Mouse (Mus musculus): ENCODE measurements around the gene Gbx2. TPM values are rescaled to one million over a fixed set of nuclear protein-coding genes. Genes with fewer than 3 reads are reported as not detected.

The Gbx2 gene
- polyA plus RNA-seq, 1 experiment: not detected

DNA sequence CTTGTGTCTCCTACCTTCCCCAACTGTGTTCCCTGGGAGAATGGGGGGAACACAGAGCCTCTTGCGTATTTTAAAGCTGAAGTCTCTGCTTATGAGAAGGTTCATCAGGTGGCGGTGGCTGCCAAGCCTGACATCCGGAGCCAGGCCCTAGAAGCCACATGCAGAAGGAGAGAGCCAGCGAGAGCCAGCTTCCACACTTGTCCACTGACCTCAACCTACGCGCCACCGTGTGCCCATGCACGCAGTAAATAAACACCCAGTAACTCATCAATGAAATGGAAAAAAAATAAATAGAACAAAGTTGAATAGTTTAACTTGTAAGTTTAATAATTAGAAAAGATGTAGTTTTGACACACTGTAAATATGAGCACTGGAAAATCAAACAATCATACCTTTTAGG lies 21.2 kb downstream of the Gbx2 start:
- no peak overlapping the region for H3K27ac ChIP-seq (ENCODE audit: control insufficient read depth, insufficient read depth, low read depth, low read length)
- no peak for TF ChIP-seq POLR2A (IDR thresholded peaks at IDR 0.05; ENCODE audit: control insufficient read depth, low read depth, low read length)
- no peak for TF ChIP-seq CTCF (IDR thresholded peaks at IDR 0.05; ENCODE audit: control insufficient read depth, insufficient read depth, insufficient replicate concordance, low read depth, low read length)
- no peaks in the 10 kb centered on the region for H3K4me1 ChIP-seq (ENCODE audit: control insufficient read depth, insufficient read depth, low read length)
- no peaks in the 10 kb centered on the region for H3K27me3 ChIP-seq (ENCODE audit: control insufficient read depth, insufficient read depth, low read length)
- H3K4me3 ChIP-seq (ENCODE audit: control insufficient read depth, low read depth, low read length): no peak overlapping the region
- H3K36me3 ChIP-seq (ENCODE audit: control insufficient read depth, insufficient read depth, low read length): no peaks in the 10 kb centered on the region

DNA sequence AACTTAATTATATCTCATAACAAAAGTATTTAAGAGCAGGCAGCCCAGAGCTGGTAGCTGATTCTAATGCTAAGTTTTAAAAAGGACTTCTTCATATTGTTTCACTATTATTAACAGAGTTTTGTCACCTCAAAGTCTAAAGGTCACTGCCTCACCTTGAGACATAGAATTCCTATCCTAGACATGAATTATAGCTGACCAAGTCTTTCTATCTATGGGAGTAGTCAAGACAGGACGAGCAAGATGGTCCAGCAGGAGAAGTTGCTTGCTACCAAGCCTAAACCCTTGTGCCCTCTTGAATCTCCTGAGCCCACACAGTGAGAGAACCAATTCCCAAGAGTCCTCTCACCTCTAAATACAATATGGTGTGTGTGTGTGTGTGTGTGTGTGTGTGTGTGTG lies 28.3 kb downstream of the Gbx2 start:
- Histone ChIP-seq H3K4me1 (ENCODE audit: control insufficient read depth, insufficient read depth, low read length) (no peaks in the 10 kb centered on the region), H3K27ac (ENCODE audit: control insufficient read depth, insufficient read depth, low read depth, low read length) (no peak overlapping the region), H3K27me3 (ENCODE audit: control insufficient read depth, insufficient read depth, low read length) (no peaks in the 10 kb centered on the region), H3K4me3 (ENCODE audit: control insufficient read depth, low read depth, low read length) (no peak overlapping the region), H3K36me3 (ENCODE audit: control insufficient read depth, insufficient read depth, low read length) (no peaks in the 10 kb centered on the region)
- TF ChIP-seq POLR2A (IDR thresholded peaks at IDR 0.05; ENCODE audit: control insufficient read depth, low read depth, low read length): no peak

DNA sequence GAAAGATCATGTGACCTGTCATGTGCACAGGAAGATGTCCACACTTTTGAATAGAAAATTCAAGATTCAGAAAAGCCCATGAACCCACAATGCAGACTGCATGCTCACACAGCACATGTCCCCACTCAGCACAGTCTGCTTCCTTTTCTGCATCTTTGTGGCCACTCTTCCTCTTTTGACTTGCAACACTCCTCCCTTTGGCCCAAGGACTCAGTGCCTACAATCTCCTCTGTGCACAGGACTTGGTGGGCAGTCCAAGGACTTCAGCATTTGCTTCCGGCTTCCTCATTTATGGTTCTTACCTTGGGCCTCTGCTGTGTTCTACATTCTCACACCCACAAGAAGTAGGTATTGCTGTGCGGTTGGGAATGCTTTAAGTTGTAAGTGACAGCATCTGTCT lies 28.7 kb downstream of the Gbx2 start:
- no peaks in the 10 kb centered on the region for H3K27me3 ChIP-seq (ENCODE audit: control insufficient read depth, insufficient read depth, low read length)
- no peaks in the 10 kb centered on the region for H3K36me3 ChIP-seq (ENCODE audit: control insufficient read depth, insufficient read depth, low read length)
- H3K4me1 ChIP-seq (ENCODE audit: control insufficient read depth, insufficient read depth, low read length): no peaks in the 10 kb centered on the region
- no peak for TF ChIP-seq CTCF (IDR thresholded peaks at IDR 0.05; ENCODE audit: control insufficient read depth, insufficient read depth, insufficient replicate concordance, low read depth, low read length)
- no peak for TF ChIP-seq POLR2A (IDR thresholded peaks at IDR 0.05; ENCODE audit: control insufficient read depth, low read depth, low read length)
- no peak overlapping the region for H3K4me3 ChIP-seq (ENCODE audit: control insufficient read depth, low read depth, low read length)
- no peak overlapping the region for H3K27ac ChIP-seq (ENCODE audit: control insufficient read depth, insufficient read depth, low read depth, low read length)

DNA sequence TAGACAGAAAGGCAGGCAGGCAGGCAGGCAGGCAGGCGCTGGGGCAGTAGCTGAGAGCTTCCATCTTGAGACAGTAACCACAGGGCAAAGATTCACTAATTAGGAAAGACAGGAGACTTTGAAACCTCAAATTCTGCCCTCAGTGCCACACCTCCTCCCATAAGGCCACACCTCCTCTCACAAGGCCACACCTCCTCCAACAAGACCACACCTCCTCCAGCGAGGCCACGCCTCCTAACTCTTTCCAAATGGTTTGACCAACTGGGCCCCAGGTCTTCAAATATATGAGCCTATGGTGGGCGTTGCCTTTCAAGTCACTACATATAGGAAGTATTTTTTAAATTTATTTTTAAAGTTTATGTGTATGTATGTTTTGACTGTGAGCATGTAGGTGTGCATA lies 29.6 kb downstream of the Gbx2 start:
- no peaks in the 10 kb centered on the region for H3K36me3 ChIP-seq (ENCODE audit: control insufficient read depth, insufficient read depth, low read length)
- no peak overlapping the region for H3K27ac ChIP-seq (ENCODE audit: control insufficient read depth, insufficient read depth, low read depth, low read length)
- H3K4me3 ChIP-seq (ENCODE audit: control insufficient read depth, low read depth, low read length): no peak overlapping the region
- TF ChIP-seq POLR2A (IDR thresholded peaks at IDR 0.05; ENCODE audit: control insufficient read depth, low read depth, low read length): no peak
- TF ChIP-seq CTCF (IDR thresholded peaks at IDR 0.05; ENCODE audit: control insufficient read depth, insufficient read depth, insufficient replicate concordance, low read depth, low read length): no peak
- no peaks in the 10 kb centered on the region for H3K4me1 ChIP-seq (ENCODE audit: control insufficient read depth, insufficient read depth, low read length)
- no peaks in the 10 kb centered on the region for H3K27me3 ChIP-seq (ENCODE audit: control insufficient read depth, insufficient read depth, low read length)

DNA sequence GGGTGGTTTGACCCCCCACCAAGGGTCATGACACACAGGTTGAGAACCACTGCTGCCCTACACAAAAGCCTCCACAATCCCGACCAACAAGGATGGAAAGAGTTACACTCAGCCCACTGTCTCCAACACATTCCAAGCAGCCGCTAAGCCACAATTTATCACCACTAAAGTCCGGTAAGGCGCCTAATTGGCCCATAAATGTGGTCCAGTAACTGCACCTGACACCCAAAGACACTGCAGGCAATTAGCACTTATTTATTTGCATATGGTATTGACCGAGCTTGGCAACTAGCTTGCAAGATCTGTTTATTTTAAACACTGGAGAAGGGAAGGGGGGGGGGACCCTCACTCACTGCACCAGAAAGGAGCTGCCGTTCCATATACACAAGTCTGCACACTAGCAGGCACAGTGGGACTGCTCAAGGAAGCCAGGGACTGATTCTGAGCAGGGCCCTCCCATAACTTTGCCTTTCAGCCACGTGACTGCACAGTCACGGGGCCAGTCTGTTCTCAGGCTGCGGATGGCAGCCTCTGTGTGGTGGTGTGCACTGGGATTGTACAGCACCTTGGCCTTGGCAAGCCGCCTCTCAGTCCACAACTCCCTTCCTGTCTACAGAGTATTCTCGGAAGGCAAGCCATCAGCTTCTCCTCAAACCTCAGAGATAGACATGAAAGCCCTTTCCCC lies 31.1 kb downstream of the Gbx2 start:
- H3K27me3 ChIP-seq (ENCODE audit: control insufficient read depth, insufficient read depth, low read length): no peaks in the 10 kb centered on the region
- H3K36me3 ChIP-seq (ENCODE audit: control insufficient read depth, insufficient read depth, low read length): no peaks in the 10 kb centered on the region
- no peaks in the 10 kb centered on the region for H3K4me1 ChIP-seq (ENCODE audit: control insufficient read depth, insufficient read depth, low read length)
- no peak overlapping the region for H3K4me3 ChIP-seq (ENCODE audit: control insufficient read depth, low read depth, low read length)
- no peak overlapping the region for H3K27ac ChIP-seq (ENCODE audit: control insufficient read depth, insufficient read depth, low read depth, low read length)
- TF ChIP-seq CTCF (IDR thresholded peaks at IDR 0.05; ENCODE audit: control insufficient read depth, insufficient read depth, insufficient replicate concordance, low read depth, low read length): no peak
- no peak for TF ChIP-seq POLR2A (IDR thresholded peaks at IDR 0.05; ENCODE audit: control insufficient read depth, low read depth, low read length)

DNA sequence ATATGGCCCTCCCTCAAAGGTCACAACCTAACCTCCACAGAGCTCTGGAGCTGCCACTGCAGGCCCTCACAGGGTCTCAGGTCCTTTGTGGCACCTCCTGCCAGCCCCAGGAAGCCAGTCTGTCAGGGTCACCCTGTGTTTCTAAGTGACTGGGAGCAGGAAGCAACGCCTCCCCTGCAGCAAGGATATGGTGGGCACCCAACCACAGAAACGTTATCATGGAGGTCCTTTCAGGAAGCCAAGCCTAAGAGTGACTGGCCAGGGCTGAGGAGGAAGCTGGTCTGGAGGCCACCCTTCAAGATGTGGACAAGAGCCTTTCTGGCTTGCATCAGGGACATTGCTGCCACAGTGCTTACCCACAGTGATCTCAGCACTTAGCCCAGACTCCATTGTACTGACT lies 31.9 kb downstream of the Gbx2 start:
- no peak for TF ChIP-seq POLR2A (IDR thresholded peaks at IDR 0.05; ENCODE audit: control insufficient read depth, low read depth, low read length)
- no peak for TF ChIP-seq CTCF (IDR thresholded peaks at IDR 0.05; ENCODE audit: control insufficient read depth, insufficient read depth, insufficient replicate concordance, low read depth, low read length)
- H3K27ac ChIP-seq (ENCODE audit: control insufficient read depth, insufficient read depth, low read depth, low read length): no peak overlapping the region
- H3K4me3 ChIP-seq (ENCODE audit: control insufficient read depth, low read depth, low read length): no peak overlapping the region
- H3K27me3 ChIP-seq (ENCODE audit: control insufficient read depth, insufficient read depth, low read length): no peaks in the 10 kb centered on the region
- no peaks in the 10 kb centered on the region for H3K4me1 ChIP-seq (ENCODE audit: control insufficient read depth, insufficient read depth, low read length)
- H3K36me3 ChIP-seq (ENCODE audit: control insufficient read depth, insufficient read depth, low read length): no peaks in the 10 kb centered on the region

DNA sequence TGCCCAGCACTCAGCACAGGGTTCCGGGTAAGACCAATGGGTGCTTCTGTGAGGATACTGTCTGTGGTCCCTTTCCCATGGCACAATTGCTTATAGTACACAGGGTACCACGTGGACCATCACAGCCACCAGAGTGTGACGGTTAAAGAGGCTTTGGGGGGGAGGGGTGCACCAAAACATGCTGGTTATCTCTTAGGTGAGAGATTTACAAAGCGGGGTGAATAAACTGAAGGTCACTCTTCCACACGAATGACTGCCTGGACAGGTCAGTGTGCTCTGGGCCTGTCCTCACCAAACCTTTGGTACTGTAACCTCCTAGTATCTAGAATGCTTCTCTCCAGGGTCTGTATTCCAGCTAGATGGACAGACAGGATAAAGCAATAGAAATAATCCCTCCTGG lies 35.2 kb downstream of the Gbx2 start:
- no peaks in the 10 kb centered on the region for H3K27me3 ChIP-seq (ENCODE audit: control insufficient read depth, insufficient read depth, low read length)
- TF ChIP-seq CTCF (IDR thresholded peaks at IDR 0.05; ENCODE audit: control insufficient read depth, insufficient read depth, insufficient replicate concordance, low read depth, low read length): no peak
- no peak for TF ChIP-seq POLR2A (IDR thresholded peaks at IDR 0.05; ENCODE audit: control insufficient read depth, low read depth, low read length)
- H3K4me1 ChIP-seq (ENCODE audit: control insufficient read depth, insufficient read depth, low read length): peaks cover 2% of the 10 kb centered on the region; the same call in 1 of the 2 replicates

DNA sequence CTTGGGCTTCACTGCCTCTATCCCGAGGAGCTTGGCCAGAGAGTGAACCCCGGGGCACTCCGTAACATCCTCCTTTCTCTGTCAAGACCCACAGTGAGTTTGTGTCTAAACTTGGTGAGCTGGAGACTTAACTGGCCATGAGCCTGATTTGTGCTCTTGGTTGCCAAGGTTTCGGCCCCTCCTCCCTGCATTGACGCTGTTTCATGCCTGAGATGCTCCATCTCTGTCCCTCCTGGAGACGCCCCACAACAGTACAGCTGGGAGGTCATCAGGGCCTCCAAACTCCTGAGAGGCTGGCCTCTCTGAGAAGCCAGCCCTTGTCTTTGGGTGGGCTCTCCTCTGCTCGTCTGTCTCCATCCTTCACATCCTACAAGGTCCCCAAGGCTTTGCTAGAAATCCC lies 38.7 kb downstream of the Gbx2 start:
- no peak overlapping the region for H3K4me3 ChIP-seq (ENCODE audit: control insufficient read depth, low read depth, low read length)
- no peaks in the 10 kb centered on the region for H3K36me3 ChIP-seq (ENCODE audit: control insufficient read depth, insufficient read depth, low read length)
- H3K27ac ChIP-seq (ENCODE audit: control insufficient read depth, insufficient read depth, low read depth, low read length): no peak overlapping the region
- TF ChIP-seq POLR2A (IDR thresholded peaks at IDR 0.05; ENCODE audit: control insufficient read depth, low read depth, low read length): no peak
- TF ChIP-seq CTCF (IDR thresholded peaks at IDR 0.05; ENCODE audit: control insufficient read depth, insufficient read depth, insufficient replicate concordance, low read depth, low read length): no peak
- H3K4me1 ChIP-seq (ENCODE audit: control insufficient read depth, insufficient read depth, low read length): peaks cover 2% of the 10 kb centered on the region; the same call in 1 of the 2 replicates
- no peaks in the 10 kb centered on the region for H3K27me3 ChIP-seq (ENCODE audit: control insufficient read depth, insufficient read depth, low read length)

More for the DNA sequence above, 35.2 kb downstream of the Gbx2 start:
- no peak overlapping the region for H3K4me3 ChIP-seq (ENCODE audit: control insufficient read depth, low read depth, low read length)
- H3K36me3 ChIP-seq (ENCODE audit: control insufficient read depth, insufficient read depth, low read length): no peaks in the 10 kb centered on the region
- no peak overlapping the region for H3K27ac ChIP-seq (ENCODE audit: control insufficient read depth, insufficient read depth, low read depth, low read length)
